Mouse (Mus musculus): ENCODE measurements around the gene Chrna1.
"Not testable (repeated sequence)": the region's sequence is repeated elsewhere in the genome, so short reads cannot be mapped to it uniquely, and the experiment has no call there.

Gene Chrna1

GRCm38 (mm10) chr2:73588951-73589350, 8.8 kb upstream of the Chrna1 start:
- no peak for DNase-seq

- no peak for DNase-seq
Observed at GRCm38 (mm10) chr2:73587109-73587506, 7.0 kb upstream of the Chrna1 start.

GRCm38 (mm10) chr2:73586392-73587108, 6.4 kb upstream of the Chrna1 start:
- no peak for DNase-seq

GRCm38 (mm10) chr2:73585347-73585831, 5.3 kb upstream of the Chrna1 start:
- DNase-seq: no peak

GRCm38 (mm10) chr2:73584645-73585346, 4.7 kb upstream of the Chrna1 start:
- DNase-seq: peak; percentile 78

GRCm38 (mm10) chr2:73580720-73581119, 582 bp upstream of the Chrna1 start:
- no peak for DNase-seq

- no peak for DNase-seq
Observed at GRCm38 (mm10) chr2:73579168-73579567, 970 bp downstream of the Chrna1 start.

- no peak for DNase-seq
Observed at GRCm38 (mm10) chr2:73574418-73574817, 5.7 kb downstream of the Chrna1 start.

GRCm38 (mm10) chr2:73573556-73573955, 6.6 kb downstream of the Chrna1 start:
- DNase-seq: no peak

- peak; percentile 64 for DNase-seq
Observed at GRCm38 (mm10) chr2:73572539-73573372, 7.4 kb downstream of the Chrna1 start.

- DNase-seq: no peak
Observed at GRCm38 (mm10) chr2:73571901-73572300, 8.2 kb downstream of the Chrna1 start.

DNA sequence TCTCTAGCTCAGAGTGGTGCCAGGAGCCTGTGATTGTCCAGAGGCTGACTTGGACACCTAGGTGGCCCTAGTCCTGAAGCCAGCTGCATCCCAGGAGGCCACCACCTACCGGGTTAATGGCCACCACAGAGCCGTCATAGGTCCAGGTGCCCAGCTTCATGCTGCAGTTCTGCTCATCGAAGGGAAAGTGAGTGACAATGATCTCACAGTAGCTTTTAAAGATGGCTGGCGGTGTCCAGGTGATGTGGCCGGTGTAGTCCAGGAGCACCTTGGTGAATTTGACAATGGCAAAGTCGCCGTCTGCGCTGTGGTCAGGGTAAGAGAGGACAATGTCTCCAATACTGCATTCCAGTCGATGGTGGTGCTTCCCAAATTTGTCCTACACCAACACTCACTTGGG, 8.8 kb downstream of the Chrna1 start:
- DNase-seq: no peak

DNA sequence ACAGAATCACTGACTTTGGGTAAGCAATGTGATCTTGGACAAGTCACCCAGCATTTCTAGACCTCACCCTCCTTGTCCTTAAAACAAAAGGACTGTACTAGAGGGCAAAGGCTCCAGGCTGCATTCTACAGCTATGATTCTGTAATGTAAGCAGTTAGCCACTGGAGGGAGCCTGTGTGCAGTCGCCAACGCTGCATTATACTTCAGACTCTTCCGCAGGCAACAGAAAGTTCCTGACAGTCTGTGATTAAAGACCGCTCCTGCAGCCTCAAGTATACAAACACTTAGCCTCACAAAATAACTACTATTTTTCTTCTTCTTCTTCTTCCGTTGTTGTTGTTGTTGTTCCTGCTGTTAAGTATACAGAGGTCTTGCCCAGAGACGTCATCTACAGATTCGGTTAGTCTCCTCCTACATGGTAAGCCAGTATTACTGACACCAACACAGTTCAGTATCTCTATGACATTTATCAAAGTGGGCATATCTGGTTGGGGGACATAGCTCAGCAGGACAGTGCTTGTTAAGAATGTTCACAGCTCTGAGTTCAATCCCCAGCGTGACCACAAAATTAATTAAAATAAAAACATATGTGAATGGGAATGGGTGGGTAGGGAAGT, 13.0 kb downstream of the Chrna1 start:
- peak; percentile 51 for DNase-seq

DNA sequence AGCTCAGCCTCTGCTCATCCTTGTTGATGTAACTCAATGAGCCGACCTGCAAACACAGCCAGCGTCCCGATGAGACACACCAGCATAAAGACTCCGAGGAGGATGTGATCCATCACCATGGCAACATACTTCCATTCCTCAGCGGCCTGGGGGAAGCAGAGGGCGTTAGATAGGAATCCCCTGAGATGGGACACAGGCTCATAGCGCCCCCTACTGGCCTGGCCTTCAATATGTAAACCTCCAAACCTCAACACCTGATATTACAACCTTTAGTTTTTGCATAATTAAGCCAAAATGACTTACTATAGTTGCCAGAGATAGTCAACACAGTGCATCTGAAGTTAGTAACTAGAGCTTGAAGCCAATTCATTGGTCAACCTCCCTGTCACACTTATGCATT, 14.0 kb downstream of the Chrna1 start:
- peak; percentile 50 for DNase-seq

DNA sequence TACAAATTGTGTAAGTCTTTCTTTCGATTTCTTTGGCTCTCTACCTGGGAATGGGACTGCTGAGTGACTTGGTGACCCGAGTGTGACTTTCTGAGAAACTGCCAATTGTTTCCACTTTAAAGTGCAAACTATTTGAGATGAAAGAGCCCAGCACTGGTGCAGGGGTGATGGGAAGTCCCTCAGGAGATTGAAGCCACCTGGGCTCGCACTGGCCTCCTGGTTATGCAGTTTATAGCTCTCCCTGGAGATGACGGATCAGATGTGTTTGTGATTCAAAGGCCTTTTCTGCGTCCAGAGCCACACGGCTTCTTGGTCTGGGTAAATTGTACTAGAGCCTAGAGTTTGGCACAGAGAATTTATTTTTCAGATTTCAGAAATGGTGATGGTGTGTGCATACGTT, 16.4 kb downstream of the Chrna1 start:
- DNase-seq: no peak

DNA sequence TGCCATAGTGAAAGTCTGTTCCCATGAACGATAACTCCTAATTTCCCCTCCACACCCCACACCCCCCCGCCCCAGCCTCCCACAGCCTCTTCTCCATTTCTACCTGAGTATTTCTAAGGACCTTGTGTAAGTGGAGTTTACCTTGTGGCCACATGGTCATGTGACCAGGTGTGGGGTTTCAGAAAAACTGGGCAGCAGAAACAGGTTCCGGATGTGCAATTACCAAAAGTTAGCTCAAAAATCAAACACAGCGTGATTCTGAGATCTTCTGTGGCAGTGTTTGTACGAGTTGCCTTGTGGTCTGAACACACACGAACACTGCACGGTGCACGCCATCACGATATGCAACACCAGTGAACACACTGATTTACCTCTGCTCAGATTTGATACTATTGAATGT, 17.5 kb downstream of the Chrna1 start:
- no peak for DNase-seq

- peak; percentile 55 for DNase-seq
Observed at GRCm38 (mm10) chr2:73561665-73562063, 18.5 kb downstream of the Chrna1 start.

GRCm38 (mm10) chr2:73560899-73561664, 19.1 kb downstream of the Chrna1 start:
- DNase-seq: no peak

DNA sequence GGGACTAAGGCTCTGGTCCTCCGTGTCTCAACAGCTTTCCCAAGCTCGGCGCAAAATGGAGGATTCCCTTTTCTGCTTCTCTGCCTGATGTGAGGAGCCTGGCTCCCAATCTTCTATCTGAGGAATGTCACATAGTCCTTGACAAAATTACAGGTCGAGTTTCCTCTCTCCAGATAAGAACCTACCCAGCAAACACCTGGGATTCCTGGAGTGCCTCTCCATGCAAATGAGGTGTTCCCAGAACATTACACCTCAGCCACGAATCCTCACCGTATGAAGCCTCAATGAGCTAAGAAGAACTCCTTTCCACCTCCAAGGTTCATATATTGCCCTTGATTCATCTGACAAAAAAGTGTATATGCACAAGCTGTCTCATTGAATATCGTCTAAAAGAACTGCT, 19.7 kb downstream of the Chrna1 start:
- no peak for DNase-seq

DNA sequence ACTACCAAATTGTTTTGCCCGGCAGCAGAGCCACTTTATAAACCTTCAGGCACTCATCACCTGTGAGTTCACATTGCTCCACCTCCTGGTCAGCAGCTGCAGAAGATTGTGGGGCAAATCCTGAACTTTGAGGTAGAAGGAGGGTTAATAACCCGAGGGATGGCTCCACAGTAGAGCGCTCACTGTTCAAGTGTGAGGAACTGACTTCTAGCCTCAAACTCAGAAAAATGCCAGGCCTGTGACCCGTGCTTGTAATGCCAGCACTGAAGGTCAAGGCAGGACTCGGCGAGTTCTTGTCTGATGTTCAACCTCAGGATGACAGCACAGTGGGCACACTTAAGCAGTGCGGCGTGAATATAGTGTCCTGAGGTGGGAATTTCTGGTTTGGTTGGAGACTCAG, 22.2 kb downstream of the Chrna1 start:
- DNase-seq: no peak

GRCm38 (mm10) chr2:73557061-73557460, 23.1 kb downstream of the Chrna1 start:
- not testable (repeated sequence) for DNase-seq

DNA sequence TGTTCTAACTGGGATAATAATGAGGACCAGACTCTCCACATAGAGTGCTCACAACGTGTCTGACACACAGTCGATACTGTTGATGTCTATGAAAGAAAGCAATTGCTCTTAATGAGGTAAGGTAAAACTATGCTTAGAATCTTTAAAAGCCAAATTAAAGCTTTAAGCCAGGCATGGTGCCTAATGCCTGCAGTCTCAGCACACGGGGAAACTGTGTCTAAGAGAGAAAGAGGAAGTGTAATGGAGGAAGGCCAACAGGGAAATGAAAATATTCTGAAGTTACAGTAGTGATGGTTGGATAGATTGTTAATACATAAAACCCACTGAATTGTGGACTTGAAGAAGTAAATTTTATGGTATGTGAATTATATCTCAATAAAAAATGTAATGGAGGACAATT, 25.7 kb downstream of the Chrna1 start:
- DNase-seq: no peak
